ENCODE assay signal across 16 mouse cellular contexts in the genomic region with DNA sequence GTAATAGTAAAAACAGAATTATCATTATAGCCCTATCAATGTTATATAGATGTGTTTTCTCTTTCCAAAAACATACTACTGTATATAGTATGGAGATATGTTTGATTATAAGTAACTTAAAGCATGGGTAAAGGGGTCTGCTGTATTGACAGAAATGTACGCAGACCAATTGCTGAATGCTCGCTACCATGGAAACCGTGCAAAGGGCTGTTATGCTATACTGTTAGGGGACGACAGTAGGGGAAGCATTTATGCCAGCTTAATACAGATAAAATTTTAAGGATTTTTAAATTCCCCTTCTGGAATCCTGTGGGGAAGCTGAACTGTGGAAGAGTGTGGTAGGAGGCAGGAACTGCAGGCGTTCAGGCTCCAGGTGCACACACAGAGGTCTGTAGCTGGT.
"Had no signal": no experiment of that assay in that cellular context is flagged by ENCODE, and none has a peak within 500 bp of the region (broad histone marks: within the 10 kb centered on the region; RNA-seq: fewer than 3 reads in every experiment).

No protein-coding gene starts in this region.

- H3K27ac ChIP-seq: kidney, postnatal 0 days; layer of hippocampus, adult 2 months; liver, embryonic 13.5 days; neural tube, embryonic 12.5 days; neural tube, embryonic 15.5 days; stomach, postnatal 0 days had no signal

- H3K27me3 ChIP-seq: liver, embryonic 13.5 days; neural tube, embryonic 12.5 days had no signal

- H3K4me3 ChIP-seq: layer of hippocampus, adult 2 months; liver, embryonic 13.5 days; neural tube, embryonic 12.5 days; neural tube, embryonic 15.5 days had no signal

- H3K4me2 ChIP-seq: liver, embryonic 13.5 days; neural tube, embryonic 12.5 days; neural tube, embryonic 15.5 days had no signal

- DNase-seq: kidney, adult 18-20 months; layer of hippocampus, adult 9-11 months; liver, embryonic 13.5 days; lung, adult 2 months; lung, postnatal 14 days; lung, postnatal 4 days; right cerebral cortex, adult 18-20 months; right cerebral cortex, postnatal 14 days; right cerebral cortex, postnatal 4 days; thymus, adult 2 months; thymus, postnatal 25 days had no signal

- H3K4me1 ChIP-seq: liver, embryonic 13.5 days; neural tube, embryonic 12.5 days had no signal

- H3K9me3 ChIP-seq: liver, embryonic 13.5 days; neural tube, embryonic 12.5 days; neural tube, embryonic 15.5 days had no signal

- H3K36me3 ChIP-seq: liver, embryonic 13.5 days; neural tube, embryonic 12.5 days; neural tube, embryonic 15.5 days had no signal

- H3K9ac ChIP-seq: liver, embryonic 13.5 days; neural tube, embryonic 12.5 days; neural tube, embryonic 15.5 days had no signal
